Mouse (Mus musculus) heart, postnatal 10 days (tissue): ENCODE results near the gene Fdxr. TPM values are rescaled to one million over a fixed set of nuclear protein-coding genes. Genes with fewer than 3 reads are reported as not detected.
A peak's percentile ranks its signal among the peaks of the same experiment; 100 is the strongest.

ENCODE experiments used
- DNase-seq, 2 experiments: peaks; one replicate each; pipeline ENCODE4 v3.0.0; 2021
- intact Hi-C: fragments of 180-260 bp; cut with DNase I; formaldehyde crosslinking; loops from one replicate; pipeline ENCODE4 v1.15.1; 2025
- total RNA-seq, 2 experiments: library from RNA; stranded (reverse); gene quantifications; 2 replicates each; pipeline ENCODE4 v1.2.3; 2021

The Fdxr gene
- total RNA-seq, 2 experiments from 2014 or later = 7.7 to 9.1 TPM

- intact Hi-C loops = loop anchor here (1.0 to 5.0 kb wide), 4 partner anchors 48 to 188 kb away; no protein-coding TSS in a partner anchor
These were observed 6.5 kb downstream of the Fdxr start for GRCm38 (mm10) chr11:115270148-115270861.

GRCm38 (mm10) chr11:115269330-115270066 is 7.4 kb downstream of the Fdxr start:
- no peak for DNase-seq
- intact Hi-C loops = loop anchor here (1.0 to 5.0 kb wide), 4 partner anchors 47 to 187 kb away; no protein-coding TSS in a partner anchor

More at GRCm38 (mm10) chr11:115270148-115270861, 6.5 kb downstream of the Fdxr start:
- DNase-seq = peak; percentile 80 to 90

GRCm38 (mm10) chr11:115267958-115268357 is 8.9 kb downstream of the Fdxr start:
- no peak for DNase-seq
- intact Hi-C loops = no loop called here

- intact Hi-C loops = no loop called here
- no peak for DNase-seq
These were observed 9.6 kb downstream of the Fdxr start, which contains the start of gene Grin2c for GRCm38 (mm10) chr11:115267061-115267883. Gene Grin2c (minus strand): TSS chr11:115267243.

- intact Hi-C loops = no loop called here
- no peak for DNase-seq
These were observed 10.5 kb downstream of the Fdxr start for GRCm38 (mm10) chr11:115266400-115266778.

- DNase-seq = no peak
- intact Hi-C loops = no loop called here
These were observed 11.0 kb downstream of the Fdxr start for GRCm38 (mm10) chr11:115265771-115266399.

GRCm38 (mm10) chr11:115264862-115265668 is 11.8 kb downstream of the Fdxr start:
- no peak for DNase-seq
- intact Hi-C loops = loop anchor here (1.0 kb wide), 1 partner anchor 62 kb away; no protein-coding TSS in a partner anchor

- DNase-seq = no peak
- intact Hi-C loops = loop anchor here (1.0 kb wide), 1 partner anchor 61 kb away; no protein-coding TSS in a partner anchor
These were observed 12.6 kb downstream of the Fdxr start for GRCm38 (mm10) chr11:115264136-115264861.

GRCm38 (mm10) chr11:115262954-115263353 is 13.9 kb downstream of the Fdxr start:
- intact Hi-C loops = no loop called here

GRCm38 (mm10) chr11:115259134-115259533 is 17.7 kb downstream of the Fdxr start:
- intact Hi-C loops = no loop called here
- no peak for DNase-seq

More at GRCm38 (mm10) chr11:115262954-115263353, 13.9 kb downstream of the Fdxr start:
- DNase-seq = no peak

- no peak for DNase-seq
- intact Hi-C loops = no loop called here
These were observed 18.9 kb downstream of the Fdxr start for GRCm38 (mm10) chr11:115257775-115258510.

- intact Hi-C loops = no loop called here
These were observed 25.6 kb downstream of the Fdxr start for GRCm38 (mm10) chr11:115251258-115251657.

GRCm38 (mm10) chr11:115250405-115251090 is 26.3 kb downstream of the Fdxr start:
- intact Hi-C loops = no loop called here
- no peak for DNase-seq

More at GRCm38 (mm10) chr11:115251258-115251657, 25.6 kb downstream of the Fdxr start:
- no peak for DNase-seq

- intact Hi-C loops = no loop called here
- DNase-seq = peak in 1 of 2 experiments; percentile 45
These were observed 27.0 kb downstream of the Fdxr start for GRCm38 (mm10) chr11:115249721-115250404.

GRCm38 (mm10) chr11:115247945-115248344 is 28.9 kb downstream of the Fdxr start:
- intact Hi-C loops = no loop called here

GRCm38 (mm10) chr11:115247240-115247639 is 29.6 kb downstream of the Fdxr start:
- intact Hi-C loops = no loop called here
- DNase-seq = no peak

More at GRCm38 (mm10) chr11:115247945-115248344, 28.9 kb downstream of the Fdxr start:
- no peak for DNase-seq

- intact Hi-C loops = no loop called here
- no peak for DNase-seq
These were observed 30.5 kb downstream of the Fdxr start for GRCm38 (mm10) chr11:115246386-115246785.
